Mouse (Mus musculus) spleen, postnatal 36 days (tissue): ENCODE results near the gene Pfdn5.

ENCODE experiments used
- DNase-seq, 2 experiments: peaks; one replicate each; pipeline ENCODE4 v3.0.0; 2022; ENCODE audit warnings: low spot score in 2 of 2, mixed read lengths in 1 of 2

The Pfdn5 gene

GRCm38 (mm10) chr15:102335254-102335653, 9.3 kb downstream of the Pfdn5 start:
- DNase-seq = no peak

- peak in 1 of 2 experiments; percentile 41 for DNase-seq
Measured at GRCm38 (mm10) chr15:102335925-102336324, 10.0 kb downstream of the Pfdn5 start.

- no peak for DNase-seq
Measured at GRCm38 (mm10) chr15:102336946-102337345, 11.0 kb downstream of the Pfdn5 start.

GRCm38 (mm10) chr15:102339612-102340011, 13.7 kb downstream of the Pfdn5 start:
- DNase-seq = no peak

GRCm38 (mm10) chr15:102341580-102341979, 15.7 kb downstream of the Pfdn5 start:
- DNase-seq = peak in 1 of 2 experiments; percentile 45

- DNase-seq = no peak
Measured at GRCm38 (mm10) chr15:102344490-102344889, 18.6 kb downstream of the Pfdn5 start.

GRCm38 (mm10) chr15:102346444-102346843, 20.5 kb downstream of the Pfdn5 start:
- no peak for DNase-seq

GRCm38 (mm10) chr15:102350138-102350941, 24.4 kb downstream of the Pfdn5 start, which contains the start of gene Aaas:
Gene Aaas (minus strand): TSS chr15:102350771.
- DNase-seq = peak; percentile 89 to 93

GRCm38 (mm10) chr15:102350942-102351291, 25.0 kb downstream of the Pfdn5 start:
- no peak for DNase-seq

GRCm38 (mm10) chr15:102352177-102352576, 26.3 kb downstream of the Pfdn5 start:
- no peak for DNase-seq

- DNase-seq = no peak
Measured at GRCm38 (mm10) chr15:102353986-102354385, 28.1 kb downstream of the Pfdn5 start.

GRCm38 (mm10) chr15:102355134-102355870, 29.4 kb downstream of the Pfdn5 start:
- DNase-seq = peak in 1 of 2 experiments; percentile 19

- no peak for DNase-seq
Measured at GRCm38 (mm10) chr15:102355871-102356441, 30.0 kb downstream of the Pfdn5 start.

GRCm38 (mm10) chr15:102356501-102357325, 30.8 kb downstream of the Pfdn5 start:
- no peak for DNase-seq

GRCm38 (mm10) chr15:102358126-102358525, 32.2 kb downstream of the Pfdn5 start:
- no peak for DNase-seq

- no peak for DNase-seq
Measured at GRCm38 (mm10) chr15:102358834-102359233, 32.9 kb downstream of the Pfdn5 start.

- DNase-seq = no peak
Measured at GRCm38 (mm10) chr15:102362648-102363047, 36.7 kb downstream of the Pfdn5 start.

- DNase-seq = no peak
Measured at GRCm38 (mm10) chr15:102364678-102365077, 38.8 kb downstream of the Pfdn5 start.

GRCm38 (mm10) chr15:102366238-102366637, 40.3 kb downstream of the Pfdn5 start:
- no peak for DNase-seq

GRCm38 (mm10) chr15:102366733-102367344, 40.9 kb downstream of the Pfdn5 start, which contains the start of gene Sp7:
Gene Sp7 (minus strand): TSS chr15:102367182.
- DNase-seq = no peak

GRCm38 (mm10) chr15:102369972-102370371, 44.1 kb downstream of the Pfdn5 start:
- no peak for DNase-seq
